Mouse (Mus musculus) liver, embryonic 15.5 days (tissue): ENCODE data around the gene H60b. TPM values are rescaled to one million over a fixed set of nuclear protein-coding genes. Genes with fewer than 3 reads are reported as not detected.
"Not testable (repeated sequence)": the region's sequence is repeated elsewhere in the genome, so short reads cannot be mapped to it uniquely, and the experiment has no call there.

Experiments
- ATAC-seq: fragments of 200-750 bp; cut with Nextera tagmentation; 2 replicates; pipeline ENCODE4 v1.8.0; 2017; ENCODE audit warnings: moderate number of reproducible peaks, mild to moderate bottlenecking, moderate library complexity; ENCODE audit not compliant: insufficient read depth
- H3K27ac ChIP-seq: fragments of 300-500 bp; sonication (generic); replicated peaks from 2 replicates; pipeline ENCODE4 v1.5.1; 2015; ENCODE audit warnings: mild to moderate bottlenecking, inconsistent platforms
- H3K27me3 ChIP-seq: fragments of 300-500 bp; sonication (generic); 2 replicates; pipeline ENCODE4 v1.6.1; 2015; ENCODE audit warnings: mild to moderate bottlenecking, inconsistent platforms
- H3K36me3 ChIP-seq: fragments of 300-500 bp; sonication (generic); replicated peaks from 2 replicates; pipeline ENCODE4 v1.6.1; 2015; ENCODE audit warnings: moderate library complexity, mild to moderate bottlenecking, inconsistent platforms
- H3K4me1 ChIP-seq: fragments of 300-500 bp; sonication (generic); replicated peaks from 2 replicates; pipeline ENCODE4 v1.6.1; 2015; ENCODE audit warnings: inconsistent platforms
- H3K4me2 ChIP-seq: fragments of 300-500 bp; sonication (generic); 2 replicates; pipeline ENCODE4 v1.6.1; 2015; ENCODE audit warnings: moderate library complexity, mild to moderate bottlenecking, inconsistent platforms
- H3K4me3 ChIP-seq: fragments of 300-500 bp; sonication (generic); replicated peaks from 2 replicates; pipeline ENCODE4 v1.5.1; 2015; ENCODE audit warnings: mild to moderate bottlenecking, inconsistent platforms
- H3K9ac ChIP-seq: fragments of 300-500 bp; sonication (generic); 2 replicates; pipeline ENCODE4 v1.6.1; 2015; ENCODE audit warnings: moderate library complexity, mild to moderate bottlenecking, inconsistent platforms
- H3K9me3 ChIP-seq: fragments of 300-500 bp; sonication (generic); replicated peaks from 2 replicates; pipeline ENCODE4 v1.6.1; 2016; ENCODE audit warnings: inconsistent platforms
- WGBS: fragments of 180-500 bp; shearing (Covaris S2); methylation state at CpG from one replicate; pipeline ENCODE4 v1.1.7; 2015; ENCODE audit warnings: mixed read lengths; ENCODE audit not compliant: insufficient replicate concordance; 5-methylcytosine and 5-hydroxymethylcytosine counted together
- polyA plus RNA-seq: library from polyadenylated mRNA; unstranded; fragments of >200 nt; fragmentation: Nextera tagmentation; extraction: Ambion mirVana; gene quantifications from 2 replicates; pipeline ENCODE4 v1.2.1, GENCODE M21; 2015

H60b gene
- polyA plus RNA-seq, 1 experiment from 2014 or later, result not detected

GRCm38 (mm10) chr10:22151863-22152640, 6.3 kb upstream of the H60b start:
- H3K4me3 ChIP-seq, H3K36me3 ChIP-seq, H3K9ac ChIP-seq, H3K27ac ChIP-seq, H3K4me1 ChIP-seq, ATAC-seq, H3K9me3 ChIP-seq, H3K4me2 ChIP-seq: not testable (repeated sequence)
- WGBS, result 5% methylated on average over 11 of the region's 11 CpGs
- H3K27me3 ChIP-seq, result peaks cover 87% of the 10 kb centered on the region

- H3K4me2 ChIP-seq, H3K9me3 ChIP-seq, H3K9ac ChIP-seq, H3K4me3 ChIP-seq, ATAC-seq, H3K27ac ChIP-seq, H3K36me3 ChIP-seq, H3K4me1 ChIP-seq: not testable (repeated sequence)
- 8% methylated on average over 7 of the region's 7 CpGs for WGBS
- H3K27me3 ChIP-seq, result peaks cover 95% of the 10 kb centered on the region
These were observed 5.2 kb upstream of the H60b start for GRCm38 (mm10) chr10:22153147-22153690.

GRCm38 (mm10) chr10:22154127-22154526, 4.3 kb upstream of the H60b start:
- Histone ChIP-seq H3K4me2 (peak overlapping the region; percentile 18; the same call in 1 of the 2 replicates), H3K4me1 (peaks cover 10% of the 10 kb centered on the region), H3K27me3 (peaks cover 95% of the 10 kb centered on the region)
- not testable (repeated sequence) for H3K36me3 ChIP-seq, ATAC-seq, H3K9ac ChIP-seq, H3K27ac ChIP-seq, H3K9me3 ChIP-seq, H3K4me3 ChIP-seq
- under 1% methylated on average over 38 of the region's 38 CpGs for WGBS

GRCm38 (mm10) chr10:22154871-22155799, 3.3 kb upstream of the H60b start:
- peaks cover 95% of the 10 kb centered on the region for H3K27me3 ChIP-seq
- WGBS, result 14% methylated on average over 3 of the region's 3 CpGs
- no peaks in the 10 kb centered on the region for H3K36me3 ChIP-seq
- no peaks in the 10 kb centered on the region for H3K9me3 ChIP-seq
- no peak for ATAC-seq
- no peak overlapping the region for H3K4me3 ChIP-seq
- peaks cover 6% of the 10 kb centered on the region for H3K4me1 ChIP-seq
- H3K27ac ChIP-seq, result no peak overlapping the region
- H3K9ac ChIP-seq, result no peak overlapping the region
- no peak overlapping the region for H3K4me2 ChIP-seq

- H3K27ac ChIP-seq, result no peak overlapping the region
- H3K36me3 ChIP-seq, result no peaks in the 10 kb centered on the region
- H3K4me1 ChIP-seq, result peaks cover 5% of the 10 kb centered on the region; the same call in 1 of the 2 replicates
- peak overlapping the region; percentile 27; the same call in 1 of the 2 replicates for H3K4me2 ChIP-seq
- peaks cover 77% of the 10 kb centered on the region for H3K27me3 ChIP-seq
- H3K9ac ChIP-seq, result no peak overlapping the region
- H3K9me3 ChIP-seq, result no peaks in the 10 kb centered on the region
- 2% methylated on average over 24 of the region's 24 CpGs for WGBS
- ATAC-seq, result no peak
- H3K4me3 ChIP-seq, result no peak overlapping the region
These were observed 760 bp downstream of the H60b start for GRCm38 (mm10) chr10:22159131-22159561.

GRCm38 (mm10) chr10:22159581-22160140, 1.3 kb downstream of the H60b start:
- Histone ChIP-seq H3K9ac (no peak overlapping the region), H3K36me3 (no peaks in the 10 kb centered on the region), H3K27me3 (peaks cover 72% of the 10 kb centered on the region), H3K27ac (no peak overlapping the region), H3K9me3 (no peaks in the 10 kb centered on the region), H3K4me2 (no peak overlapping the region), H3K4me1 (peaks cover 5% of the 10 kb centered on the region; the same call in 1 of the 2 replicates), H3K4me3 (no peak overlapping the region)
- no peak for ATAC-seq
- WGBS, result 6% methylated on average over 21 of the region's 23 CpGs

GRCm38 (mm10) chr10:22163279-22163678, 4.9 kb downstream of the H60b start:
- H3K27me3 ChIP-seq, result peaks cover 37% of the 10 kb centered on the region
- not testable (repeated sequence) for H3K36me3 ChIP-seq, H3K9me3 ChIP-seq, H3K9ac ChIP-seq, H3K4me3 ChIP-seq, H3K4me2 ChIP-seq, H3K27ac ChIP-seq, ATAC-seq, H3K4me1 ChIP-seq
- 8% methylated on average over 9 of the region's 9 CpGs for WGBS

GRCm38 (mm10) chr10:22163705-22164583, 5.6 kb downstream of the H60b start:
- 28% methylated on average over 16 of the region's 16 CpGs for WGBS
- H3K4me1 ChIP-seq, H3K36me3 ChIP-seq, H3K4me3 ChIP-seq, H3K27ac ChIP-seq, H3K4me2 ChIP-seq, H3K9me3 ChIP-seq, ATAC-seq, H3K9ac ChIP-seq: not testable (repeated sequence)
- H3K27me3 ChIP-seq, result peaks cover 30% of the 10 kb centered on the region

- not testable (repeated sequence) for ATAC-seq, H3K4me3 ChIP-seq, H3K4me1 ChIP-seq, H3K4me2 ChIP-seq, H3K9me3 ChIP-seq, H3K27ac ChIP-seq, H3K36me3 ChIP-seq, H3K9ac ChIP-seq
- H3K27me3 ChIP-seq, result peaks cover 18% of the 10 kb centered on the region
- 22% methylated on average over 5 of the region's 5 CpGs for WGBS
These were observed 7.1 kb downstream of the H60b start for GRCm38 (mm10) chr10:22165328-22166003.

GRCm38 (mm10) chr10:22166025-22166424, 7.6 kb downstream of the H60b start:
- H3K4me1 ChIP-seq, H3K27ac ChIP-seq, H3K4me2 ChIP-seq, H3K4me3 ChIP-seq, H3K36me3 ChIP-seq, H3K9me3 ChIP-seq, ATAC-seq, H3K9ac ChIP-seq: not testable (repeated sequence)
- H3K27me3 ChIP-seq, result peaks cover 12% of the 10 kb centered on the region
- WGBS, result 35% methylated on average over 2 of the region's 2 CpGs
